Mouse (Mus musculus) stomach, embryonic 16.5 days (tissue): ENCODE results near the gene Tekt5. TPM values are rescaled to one million over a fixed set of nuclear protein-coding genes. Genes with fewer than 3 reads are reported as not detected.

Source experiments
- ATAC-seq: fragments of 200-750 bp; cut with Nextera tagmentation; 2 replicates; pipeline ENCODE4 v1.8.0; 2017; ENCODE audit warnings: moderate number of reproducible peaks, moderate TSS enrichment; ENCODE audit not compliant: insufficient read depth, low FRiP score
- H3K27ac ChIP-seq: fragments of 300-500 bp; sonication (generic); 2 replicates; pipeline ENCODE4 v1.5.1; 2014; ENCODE audit warnings: low read length
- H3K27me3 ChIP-seq: fragments of 300-500 bp; sonication (generic); 2 replicates; pipeline ENCODE4 v1.6.1; 2014; ENCODE audit warnings: low read length, control low read depth, mixed read lengths; ENCODE audit not compliant: control insufficient read depth, insufficient read depth
- H3K36me3 ChIP-seq: fragments of 300-500 bp; sonication (generic); 2 replicates; pipeline ENCODE4 v1.6.1; 2014; ENCODE audit warnings: low read length; ENCODE audit not compliant: control insufficient read depth, insufficient read depth
- H3K4me1 ChIP-seq: fragments of 300-500 bp; sonication (generic); 2 replicates; pipeline ENCODE4 v1.6.1; 2014; ENCODE audit warnings: low read length, control low read depth, mixed read lengths; ENCODE audit not compliant: control insufficient read depth, insufficient read depth
- H3K4me2 ChIP-seq: fragments of 300-500 bp; sonication (generic); 2 replicates; pipeline ENCODE4 v1.6.1; 2014; ENCODE audit warnings: low read depth, low read length, mixed read lengths
- H3K4me3 ChIP-seq: fragments of 300-500 bp; sonication (generic); replicated peaks from 2 replicates; pipeline ENCODE4 v1.5.1; 2014; ENCODE audit warnings: mild to moderate bottlenecking, low read length
- H3K9ac ChIP-seq: fragments of 300-500 bp; sonication (generic); 2 replicates; pipeline ENCODE4 v1.6.1; 2014; ENCODE audit warnings: low read length
- H3K9me3 ChIP-seq: fragments of 300-500 bp; sonication (generic); replicated peaks from 2 replicates; pipeline ENCODE4 v1.6.1; 2016; ENCODE audit warnings: low read length, control low read depth; ENCODE audit not compliant: control insufficient read depth
- WGBS: fragments of 180-500 bp; shearing (Covaris S2); extraction: QIAGEN DNeasy Blood & Tissue Kit; methylation state at CpG from one replicate; pipeline ENCODE4 v1.1.7; 2014; 5-methylcytosine and 5-hydroxymethylcytosine counted together
- polyA plus RNA-seq: library from polyadenylated mRNA; unstranded; fragments of >200 nt; fragmentation: Nextera tagmentation; extraction: Ambion mirVana; gene quantifications from 2 replicates; pipeline ENCODE4 v1.2.1, GENCODE M21; 2015

Gene Tekt5
- polyA plus RNA-seq, 1 experiment from 2014 or later = 1.7 TPM

DNA sequence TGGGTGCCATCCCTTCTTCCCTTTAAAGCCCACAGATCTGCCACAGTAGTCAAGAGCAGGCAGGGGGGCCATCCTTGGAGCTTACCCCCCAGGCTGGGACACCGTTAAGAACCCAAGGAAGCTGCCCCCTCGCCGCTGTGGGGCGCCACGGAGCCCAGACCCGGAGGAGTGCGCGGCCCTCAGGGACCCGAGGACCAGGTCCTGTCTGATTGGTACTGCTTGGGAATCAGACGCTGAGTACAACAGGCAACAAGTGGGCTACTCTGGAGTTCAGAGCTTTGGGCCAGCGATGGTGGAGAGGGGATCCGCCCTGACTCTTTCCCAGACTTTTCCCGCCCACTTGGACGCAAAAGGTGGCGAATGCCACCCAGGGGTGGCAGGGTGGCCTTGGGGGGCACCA is 82.1 kb downstream of the Tekt5 start:
- Histone ChIP-seq H3K27ac (peak overlapping the region; percentile 69), H3K4me3 (peak overlapping the region; percentile 71), H3K4me1 (peaks cover 13% of the 10 kb centered on the region), H3K9me3 (no peaks in the 10 kb centered on the region), H3K4me2 (peak overlapping the region; percentile 86), H3K36me3 (no peaks in the 10 kb centered on the region), H3K9ac (peak overlapping the region; percentile 86), H3K27me3 (no peaks in the 10 kb centered on the region)
- 7% methylated on average over 15 of the region's 15 CpGs for WGBS
- peak; percentile 31; the same call in 1 of the 2 replicates for ATAC-seq

DNA sequence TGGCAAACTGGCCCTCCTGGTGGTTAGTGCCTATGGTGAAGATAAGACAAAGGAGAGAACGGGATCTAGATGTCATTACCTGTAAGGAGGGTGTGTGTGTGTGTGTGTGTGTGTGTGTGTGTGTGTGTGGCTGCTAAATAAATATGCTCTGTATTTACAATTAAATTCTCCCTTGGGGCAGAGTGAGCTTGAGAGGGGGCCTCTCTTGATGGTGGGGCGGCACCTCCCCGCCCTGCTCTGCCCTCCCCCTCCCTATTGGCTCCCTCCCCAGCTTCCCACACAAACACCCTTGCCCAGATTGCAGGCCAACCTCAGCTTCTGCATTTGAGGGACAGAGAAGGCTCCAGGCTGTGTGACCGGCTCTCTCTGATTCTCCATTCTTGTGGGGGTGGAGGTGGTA is 83.3 kb downstream of the Tekt5 start:
- no peaks in the 10 kb centered on the region for H3K36me3 ChIP-seq
- 55% methylated on average over 4 of the region's 4 CpGs for WGBS
- ATAC-seq = no peak
- H3K4me2 ChIP-seq = peak overlapping the region; percentile 86
- peak overlapping the region; percentile 71 for H3K4me3 ChIP-seq
- no peaks in the 10 kb centered on the region for H3K9me3 ChIP-seq
- peak overlapping the region; percentile 6; the same call in 1 of the 2 replicates for H3K27ac ChIP-seq
- no peaks in the 10 kb centered on the region for H3K27me3 ChIP-seq
- H3K9ac ChIP-seq = 0 out of 2 replicates have a peak overlapping the region, but pooled peaks have one; percentile 36
- peaks cover 13% of the 10 kb centered on the region for H3K4me1 ChIP-seq

DNA sequence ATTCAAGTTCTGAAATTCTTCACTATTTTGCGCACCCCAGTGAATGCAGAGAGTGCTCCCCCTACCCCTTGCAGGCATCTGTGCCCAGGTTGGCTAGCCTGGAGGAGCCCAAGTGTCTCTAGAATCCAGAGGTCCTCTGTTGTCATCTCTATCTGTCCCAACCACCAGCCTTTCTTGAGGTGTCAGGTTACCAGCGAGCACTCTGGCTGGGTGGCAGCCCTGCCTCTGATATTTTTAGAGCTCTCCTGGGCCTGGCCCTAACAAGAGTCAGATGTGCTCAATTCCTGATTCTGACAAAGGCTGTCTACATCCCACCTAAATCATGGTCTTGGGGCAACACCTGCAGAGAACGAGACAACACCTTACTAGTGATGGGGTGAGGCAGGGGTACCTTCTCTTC is 84.2 kb downstream of the Tekt5 start:
- Histone ChIP-seq H3K9me3 (no peaks in the 10 kb centered on the region), H3K4me3 (no peak overlapping the region), H3K9ac (no peak overlapping the region), H3K4me2 (0 out of 2 replicates have a peak overlapping the region, but pooled peaks have one; percentile 86), H3K36me3 (no peaks in the 10 kb centered on the region), H3K27ac (no peak overlapping the region), H3K4me1 (peaks cover 13% of the 10 kb centered on the region), H3K27me3 (no peaks in the 10 kb centered on the region)
- ATAC-seq = no peak
- 57% methylated on average over 3 of the region's 3 CpGs for WGBS

DNA sequence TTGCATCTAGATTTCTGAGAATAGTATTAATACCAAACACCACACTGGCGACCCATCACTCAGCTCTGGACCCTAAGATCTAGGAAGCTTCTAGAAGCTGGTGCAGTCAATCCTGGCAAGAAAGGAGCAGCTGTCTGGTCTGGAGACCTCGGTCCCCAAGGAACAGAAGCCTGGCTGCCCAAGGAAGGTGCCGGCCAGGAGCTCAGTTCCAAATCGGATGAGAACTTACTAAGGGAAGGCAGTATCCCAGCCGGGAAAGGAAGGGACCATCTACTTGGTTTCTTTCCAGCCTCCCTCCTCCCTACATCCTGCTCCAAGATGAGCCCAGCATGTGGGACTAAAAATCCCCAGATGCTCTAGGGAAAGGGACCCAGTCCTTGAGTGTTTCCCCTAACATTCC is 84.8 kb downstream of the Tekt5 start:
- 81% methylated on average over 5 of the region's 5 CpGs for WGBS
- ATAC-seq = no peak
- Histone ChIP-seq H3K4me1 (peaks cover 13% of the 10 kb centered on the region), H3K9me3 (no peaks in the 10 kb centered on the region), H3K27ac (no peak overlapping the region), H3K4me3 (no peak overlapping the region), H3K4me2 (no peak overlapping the region), H3K27me3 (no peaks in the 10 kb centered on the region), H3K36me3 (no peaks in the 10 kb centered on the region), H3K9ac (no peak overlapping the region)

Other genes with a start within 250 kb of the Tekt5 start
- 0.36 TPM in 1 of 2 replicates, not detected in the other for gene Rpl39l, start 225.3 kb downstream of the Tekt5 start, polyA plus RNA-seq
- 0.27 and 0.57 TPM in 2 replicates for gene Atf7ip2, start 202.8 kb downstream of the Tekt5 start, polyA plus RNA-seq
- gene Emp2, start 81.5 kb downstream of the Tekt5 start, polyA plus RNA-seq = 83.5 and 110 TPM in 2 replicates
- 45.5 and 47.7 TPM in 2 replicates for gene Nubp1, start 16.5 kb upstream of the Tekt5 start, polyA plus RNA-seq
- 9.1 TPM in 2 replicates for gene Tvp23a, start 51.9 kb upstream of the Tekt5 start, polyA plus RNA-seq
- 0.49 and 0.56 TPM in 2 replicates for gene Ciita, start 84.6 kb upstream of the Tekt5 start, polyA plus RNA-seq
- gene Dexi, start 147.6 kb upstream of the Tekt5 start, polyA plus RNA-seq = 4.9 and 5.0 TPM in 2 replicates
- gene Clec16a, start 149.8 kb upstream of the Tekt5 start, polyA plus RNA-seq = 31.0 and 33.7 TPM in 2 replicates